Mouse (Mus musculus) thymus, postnatal 0 days (tissue): ENCODE data around the gene Camsap1. TPM values are rescaled to one million over a fixed set of nuclear protein-coding genes. Genes with fewer than 3 reads are reported as not detected.

Source experiments
- DNase-seq: peaks from one replicate; pipeline ENCODE4 v3.0.0-alpha.2; 2015; ENCODE audit warnings: low spot score
- polyA plus RNA-seq: library from polyadenylated mRNA; unstranded; fragments of >200 nt; fragmentation: Nextera tagmentation; extraction: Ambion mirVana; gene quantifications from 2 replicates; pipeline ENCODE4 v1.2.1, GENCODE M21; 2015

Gene Camsap1
- polyA plus RNA-seq, 1 experiment from 2014 or later, result 8.0 TPM

GRCm38 (mm10) chr2:25887226-25887625 lies 95.9 kb downstream of the Camsap1 start:
- DNase-seq, result no peak

DNA sequence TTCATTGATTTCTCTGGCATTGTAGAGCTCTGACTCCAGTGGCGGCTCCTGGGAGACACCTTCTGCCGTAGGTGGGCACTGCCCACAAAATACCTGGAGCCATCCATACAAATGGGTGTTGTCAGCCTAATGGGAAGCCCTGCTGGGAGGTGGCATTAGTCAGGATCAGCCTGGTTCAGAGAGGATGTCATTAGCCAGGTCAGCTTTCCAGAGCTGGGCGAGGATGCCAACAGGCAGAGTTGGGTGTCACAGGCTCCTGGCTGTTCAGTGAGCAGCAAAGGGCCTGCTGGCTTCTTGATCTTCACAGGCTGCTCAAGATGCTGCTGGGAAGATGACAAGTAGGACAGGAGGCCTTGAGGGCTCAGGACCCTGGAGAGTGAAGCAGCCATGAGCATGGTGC lies 98.3 kb downstream of the Camsap1 start:
- DNase-seq, result no peak

DNA sequence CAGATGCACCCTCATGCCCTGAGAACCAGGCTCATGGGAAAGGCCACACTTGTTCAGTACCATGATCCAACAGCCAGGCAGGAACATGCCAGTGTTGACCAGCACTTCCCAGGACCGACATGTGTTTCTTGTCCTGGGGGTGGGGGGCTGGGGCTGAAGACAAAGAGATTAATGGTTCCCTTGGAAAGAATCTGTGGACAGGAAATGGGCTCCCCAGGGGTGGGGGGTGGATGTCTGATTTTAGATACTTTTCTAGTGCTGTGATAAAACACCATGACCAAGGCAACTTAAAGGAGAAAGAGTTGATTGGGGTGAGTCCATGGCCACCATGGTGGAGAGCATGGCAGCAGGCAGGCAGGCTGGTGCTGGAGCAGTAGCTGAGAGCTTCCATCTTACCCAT lies 100.8 kb downstream of the Camsap1 start:
- DNase-seq, result no peak

- DNase-seq, result no peak
Observed at GRCm38 (mm10) chr2:25879061-25879460, 104.0 kb downstream of the Camsap1 start.

- DNase-seq, result no peak
Observed at GRCm38 (mm10) chr2:25878516-25878915, 104.6 kb downstream of the Camsap1 start.

- no peak for DNase-seq
Observed at GRCm38 (mm10) chr2:25877736-25878268, 105.3 kb downstream of the Camsap1 start.

DNA sequence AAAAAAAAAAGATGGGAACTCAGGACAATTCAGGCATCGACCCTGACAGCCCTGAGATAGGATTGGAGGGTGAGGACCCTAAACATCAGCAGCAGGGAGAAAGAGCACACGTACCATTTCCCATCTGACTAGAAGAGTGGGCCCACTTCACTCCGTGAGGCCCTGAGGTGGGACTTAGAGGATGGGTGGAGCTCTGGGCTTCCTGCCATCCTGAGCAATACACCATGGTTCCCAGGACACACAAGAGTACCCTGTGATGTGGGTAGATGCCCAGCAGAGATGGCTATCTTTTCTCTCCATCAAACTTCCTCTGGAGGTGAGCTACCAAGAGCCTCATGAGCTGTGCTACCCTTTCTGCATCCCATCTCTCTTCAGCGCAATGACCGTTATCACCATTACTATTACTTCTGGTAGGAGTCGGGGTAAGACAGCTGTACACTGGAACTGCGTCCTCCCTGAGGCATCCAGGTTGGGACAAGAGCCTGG lies 105.8 kb downstream of the Camsap1 start:
- no peak for DNase-seq

Other genes with a start within 250 kb of the Camsap1 start
- 0.24 TPM in 1 of 2 replicates, not detected in the other for gene Obp2b, start 246.3 kb downstream of the Camsap1 start, polyA plus RNA-seq
- 0.45 and 0.56 TPM in 2 replicates for gene Lcn3, start 217.7 kb downstream of the Camsap1 start, polyA plus RNA-seq
- 0.89 and 1.1 TPM in 2 replicates for gene Lcn11, start 206.3 kb downstream of the Camsap1 start, polyA plus RNA-seq
- gene Gm13539, start 201.0 kb downstream of the Camsap1 start, polyA plus RNA-seq, result 2.3 and 2.6 TPM in 2 replicates
- gene Glt6d1, start 167.4 kb downstream of the Camsap1 start, polyA plus RNA-seq, result not detected in 2 replicates
- gene Lcn9, start 160.1 kb downstream of the Camsap1 start, polyA plus RNA-seq, result 0.17 TPM in 1 of 2 replicates, not detected in the other
- gene Sohlh1, start 136.0 kb downstream of the Camsap1 start, polyA plus RNA-seq, result 0.19 and 0.25 TPM in 2 replicates
- 0.14 and 0.18 TPM in 2 replicates for gene Kcnt1, start 119.5 kb downstream of the Camsap1 start, polyA plus RNA-seq
- gene Ubac1, start 38.5 kb upstream of the Camsap1 start, polyA plus RNA-seq, result 76.2 and 78.7 TPM in 2 replicates
- gene Nacc2, start 139.9 kb upstream of the Camsap1 start, polyA plus RNA-seq, result 2.2 and 2.8 TPM in 2 replicates
- gene Lhx3, start 225.0 kb upstream of the Camsap1 start, polyA plus RNA-seq, result 0.17 and 0.22 TPM in 2 replicates